Mouse (Mus musculus): ENCODE measurements at regions not wholly inside any gene's neighbourhood (a gene's known extent, or its start where the extent isn't known, plus 50 kb on each side); places are given as distances from the start of the nearest gene placed in this dataset.

GRCm38 (mm10) chr15:5493286-5493685 is 249.3 kb upstream of the Ptger4 start:
- TF ChIP-seq CTCF (IDR thresholded peaks at IDR 0.05; ENCODE audit: extremely low read depth, insufficient read depth, low read length) (no peak), POLR2A (IDR thresholded peaks at IDR 0.05; ENCODE audit: extremely low read depth, insufficient read depth, low read length) (no peak)
